Mouse (Mus musculus) stomach, embryonic 16.5 days (tissue): ENCODE results near the gene Olfr572. TPM values are rescaled to one million over a fixed set of nuclear protein-coding genes. Genes with fewer than 3 reads are reported as not detected.

ENCODE experiments used
- polyA plus RNA-seq: library from polyadenylated mRNA; unstranded; fragments of >200 nt; fragmentation: Nextera tagmentation; extraction: Ambion mirVana; gene quantifications from 2 replicates; pipeline ENCODE4 v1.2.1, GENCODE M21; 2015

The Olfr572 gene
- polyA plus RNA-seq, 1 experiment from 2014 or later: not detected

Other genes with a start within 250 kb of the Olfr572 start
- 15.7 and 16.5 TPM in 2 replicates for gene Trim68, start 237.1 kb upstream of the Olfr572 start, polyA plus RNA-seq
- not detected in 2 replicates for gene Olfr557, start 228.5 kb upstream of the Olfr572 start, polyA plus RNA-seq
- gene Olfr558, start 222.2 kb upstream of the Olfr572 start, polyA plus RNA-seq: 0.45 and 0.75 TPM in 2 replicates
- not detected in 2 replicates for gene Olfr33, start 205.3 kb upstream of the Olfr572 start, polyA plus RNA-seq
- not detected in 2 replicates for gene Olfr559, start 196.9 kb upstream of the Olfr572 start, polyA plus RNA-seq
- not detected in 2 replicates for gene Olfr560, start 165.0 kb upstream of the Olfr572 start, polyA plus RNA-seq
- 0.34 and 0.72 TPM in 2 replicates for gene Olfr78, start 164.9 kb upstream of the Olfr572 start, polyA plus RNA-seq
- not detected in 2 replicates for gene Olfr561, start 153.2 kb upstream of the Olfr572 start, polyA plus RNA-seq
- gene Olfr564, start 120.9 kb upstream of the Olfr572 start, polyA plus RNA-seq: not detected in 2 replicates
- not detected in 2 replicates for gene Olfr566, start 65.6 kb upstream of the Olfr572 start, polyA plus RNA-seq
- not detected in 2 replicates for gene Olfr568, start 47.3 kb upstream of the Olfr572 start, polyA plus RNA-seq
- not detected in 2 replicates for gene Olfr569, start 33.5 kb upstream of the Olfr572 start, polyA plus RNA-seq
- gene Olfr570, start 29.8 kb upstream of the Olfr572 start, polyA plus RNA-seq: not detected in 2 replicates
- gene Olfr571, start 6.9 kb upstream of the Olfr572 start, polyA plus RNA-seq: not detected in 2 replicates
- not detected in 2 replicates for gene Olfr573-ps1, start 18.2 kb downstream of the Olfr572 start, polyA plus RNA-seq
- not detected in 2 replicates for gene Olfr574, start 24.1 kb downstream of the Olfr572 start, polyA plus RNA-seq
- not detected in 2 replicates for gene Olfr575, start 34.4 kb downstream of the Olfr572 start, polyA plus RNA-seq
- gene Olfr576, start 38.3 kb downstream of the Olfr572 start, polyA plus RNA-seq: not detected in 2 replicates
- not detected in 2 replicates for gene Olfr577, start 51.5 kb downstream of the Olfr572 start, polyA plus RNA-seq
- gene Olfr578, start 64.9 kb downstream of the Olfr572 start, polyA plus RNA-seq: not detected in 2 replicates
- not detected in 2 replicates for gene Olfr582, start 113.6 kb downstream of the Olfr572 start, polyA plus RNA-seq
- gene Olfr583, start 126.9 kb downstream of the Olfr572 start, polyA plus RNA-seq: not detected in 2 replicates
- gene Olfr584, start 157.5 kb downstream of the Olfr572 start, polyA plus RNA-seq: not detected in 2 replicates
- gene Olfr585, start 173.3 kb downstream of the Olfr572 start, polyA plus RNA-seq: not detected in 2 replicates
- not detected in 2 replicates for gene Olfr586, start 201.2 kb downstream of the Olfr572 start, polyA plus RNA-seq
- not detected in 2 replicates for gene Olfr588-ps1, start 216.5 kb downstream of the Olfr572 start, polyA plus RNA-seq
- gene Olfr589, start 231.9 kb downstream of the Olfr572 start, polyA plus RNA-seq: not detected in 2 replicates